16 mouse cellular contexts compared by ENCODE assay signal in genomic region chr13:31958346-31959335, GRCm38 (mm10).
DNase-seq lines count a peak whose midpoint lies in the region; ATAC-seq and TF ChIP-seq lines count a peak whose summit lies in the region.
"Had no signal": no experiment of that assay in that cellular context is flagged by ENCODE, and none has a peak within 500 bp of the region (broad histone marks: within the 10 kb centered on the region; RNA-seq: fewer than 3 reads in every experiment).

No protein-coding gene starts in this region.

- DNase-seq in lung, postnatal 25 days (ENCODE audit: low spot score) = peak; percentile 13
- no peak for DNase-seq in lung, adult 2 months
- peak; percentile 65 for DNase-seq in MN1 (ENCODE audit: low spot score)
- peak; percentile 36 to 64 for DNase-seq in heart, adult 18-20 months
- DNase-seq in heart, postnatal 10 days = peak; percentile 41
- no peak for DNase-seq in gastrocnemius, postnatal 4 days (ENCODE audit: low spot score in 2 of 2)
- DNase-seq: cerebellum, adult 2 months; gastrocnemius, postnatal 14 days; right cerebral cortex, adult 18-20 months; thymus, postnatal 4 days had no signal

- no peaks in the 10 kb centered on the region for H3K27me3 ChIP-seq in kidney, embryonic 16.5 days (ENCODE audit: insufficient read depth, low read length)
- H3K27me3 ChIP-seq: embryonic facial prominence, embryonic 13.5 days; forebrain, embryonic 15.5 days; liver, embryonic 15.5 days had no signal

- no peak for TF ChIP-seq POLR2A in lung, adult 2 months (IDR thresholded peaks at IDR 0.05; ENCODE audit: borderline replicate concordance, extremely low read depth, low read depth, low read length)

- no peaks in the 10 kb centered on the region for H3K9me3 ChIP-seq in kidney, embryonic 16.5 days (ENCODE audit: low read length)
- H3K9me3 ChIP-seq: embryonic facial prominence, embryonic 13.5 days; forebrain, embryonic 15.5 days; liver, embryonic 15.5 days; megakaryocyte, embryonic 14.5 days had no signal

- no peak overlapping the region for H3K4me3 ChIP-seq in lung, adult 2 months (replicated peaks; ENCODE audit: extremely low read depth, low read depth, low read length)
- no peak overlapping the region for H3K4me3 ChIP-seq in kidney, embryonic 16.5 days (ENCODE audit: low read length)
- H3K4me3 ChIP-seq: embryonic facial prominence, embryonic 13.5 days; forebrain, embryonic 15.5 days; liver, embryonic 15.5 days; megakaryocyte, embryonic 14.5 days had no signal

- WGBS in lung, adult 2 months = 57% methylated on average over 13 of the region's 13 CpGs
- 62% methylated on average over 13 of the region's 13 CpGs for WGBS in kidney, embryonic 16.5 days

- no peak overlapping the region for H3K9ac ChIP-seq in kidney, embryonic 16.5 days (replicated peaks; ENCODE audit: low read length)
- H3K9ac ChIP-seq: embryonic facial prominence, embryonic 13.5 days; forebrain, embryonic 15.5 days; liver, embryonic 15.5 days had no signal

- intact Hi-C loops in heart, postnatal 10 days (cut with DNase I) = loop anchor here (5.0 kb wide), 2 partner anchors 136 to 156 kb away; no protein-coding TSS in a partner anchor

- TF ChIP-seq CTCF in lung, adult 2 months (IDR thresholded peaks at IDR 0.05; ENCODE audit: insufficient read depth, low read length) = no peak

- H3K36me3 ChIP-seq in kidney, embryonic 16.5 days (ENCODE audit: insufficient read depth, low read length) = no peaks in the 10 kb centered on the region
- H3K36me3 ChIP-seq: embryonic facial prominence, embryonic 13.5 days; forebrain, embryonic 15.5 days; liver, embryonic 15.5 days had no signal

- H3K4me1 ChIP-seq in lung, adult 2 months (ENCODE audit: control insufficient read depth, insufficient read depth, low read length) = no peaks in the 10 kb centered on the region
- H3K4me1 ChIP-seq in kidney, embryonic 16.5 days (ENCODE audit: insufficient read depth, low read length) = peaks cover 15% of the 10 kb centered on the region
- H3K4me1 ChIP-seq: liver, embryonic 15.5 days had no signal

- ATAC-seq in kidney, embryonic 16.5 days (ENCODE audit: low FRiP score, low TSS enrichment) = no peak
- ATAC-seq: forebrain, embryonic 15.5 days had no signal

- no peak overlapping the region for H3K4me2 ChIP-seq in kidney, embryonic 16.5 days (replicated peaks; ENCODE audit: low read depth, low read length)
- H3K4me2 ChIP-seq: embryonic facial prominence, embryonic 13.5 days; forebrain, embryonic 15.5 days; liver, embryonic 15.5 days had no signal

- no peak overlapping the region for H3K27ac ChIP-seq in kidney, embryonic 16.5 days (ENCODE audit: low read length)
- H3K27ac ChIP-seq: embryonic facial prominence, embryonic 13.5 days; forebrain, embryonic 15.5 days; kidney, postnatal 0 days; liver, embryonic 15.5 days had no signal

Comparison
In these comparisons a context has a peak if more than half of its experiments do, and no peak if none do; other contexts are left out.
1. DNase-seq: peak in lung, postnatal 25 days (single experiment), MN1 (single experiment), heart, adult 18-20 months (2 of 2) and heart, postnatal 10 days (2 of 2); none in lung, adult 2 months (single experiment) and gastrocnemius, postnatal 4 days (0 of 2).